Mouse (Mus musculus): ENCODE data around the gene Rpl27.

DNA sequence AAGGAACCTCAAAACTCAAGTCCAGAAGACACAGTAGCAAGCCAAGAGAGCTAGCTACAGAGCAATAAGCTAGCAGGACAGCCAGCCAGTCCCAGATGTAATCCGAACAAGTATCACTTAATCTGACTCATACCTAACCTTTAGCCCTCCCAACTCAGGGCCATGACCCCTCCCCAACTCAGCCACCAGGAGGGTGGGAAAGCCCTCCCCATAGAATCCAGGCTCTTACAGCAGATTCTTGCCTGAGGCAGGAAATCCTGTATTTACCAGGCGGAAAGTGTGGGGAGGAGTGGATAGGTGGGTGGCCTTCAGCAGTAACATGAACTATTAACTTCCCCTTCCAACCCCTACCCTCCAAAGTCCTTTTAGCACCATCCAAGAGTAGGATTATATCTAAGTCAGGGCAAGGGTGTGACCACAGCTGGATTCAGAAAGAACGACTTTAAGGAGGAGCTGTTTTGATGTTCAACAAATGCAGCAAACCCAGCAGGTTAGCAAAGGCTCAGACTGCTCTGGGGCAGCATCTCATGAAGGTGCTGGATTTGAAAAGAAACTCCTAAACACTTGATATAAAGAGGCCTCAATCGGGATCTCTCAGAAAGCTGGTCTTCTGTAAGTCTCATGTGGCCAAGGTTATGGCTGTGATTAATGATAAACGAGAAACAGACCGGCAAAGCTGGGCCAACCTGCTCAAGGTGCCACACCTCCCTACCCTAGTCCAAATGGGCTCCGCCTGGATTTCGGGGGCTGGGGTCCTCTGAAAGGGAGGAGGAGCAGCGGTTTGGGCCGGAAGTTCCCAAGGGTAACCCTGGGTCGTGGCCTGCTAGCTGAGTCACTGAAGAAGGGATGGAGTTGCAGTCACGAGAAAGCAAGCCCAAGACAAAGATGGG lies 22.4 kb downstream of the Rpl27 start, which contains the start of gene Rnd2:
- TF ChIP-seq CTCF (IDR thresholded peaks at IDR 0.05; ENCODE audit: borderline replicate concordance, insufficient read depth, low read length) (no peak), POLR2A (IDR thresholded peaks at IDR 0.05; ENCODE audit: low read depth, low read length) (no peak; the same call in 1 of the 2 replicates)

Data from embryonic fibroblast, embryonic 13.5 days (primary cell).